Mouse (Mus musculus) cerebellum, adult 11 months (tissue): ENCODE results near the gene Chd5.

Experiments
- DNase-seq: peaks from one replicate; pipeline ENCODE4 v3.0.0; 2022

Gene Chd5

GRCm38 (mm10) chr4:152338419-152339292 lies at the start of gene Chd5:
Gene Chd5 (plus strand): TSS chr4:152338651.
- DNase-seq: peak; percentile 57

- no peak for DNase-seq
Measured at GRCm38 (mm10) chr4:152290385-152290784, 48.1 kb upstream of the Chd5 start.

- no peak for DNase-seq
Measured at GRCm38 (mm10) chr4:152290991-152291390, 47.5 kb upstream of the Chd5 start.

GRCm38 (mm10) chr4:152291562-152291961 lies 46.9 kb upstream of the Chd5 start, which contains the start of gene Hes3:
Gene Hes3 (minus strand): TSS chr4:152291662.
- DNase-seq: no peak

GRCm38 (mm10) chr4:152292102-152292765 lies 46.2 kb upstream of the Chd5 start:
- no peak for DNase-seq

GRCm38 (mm10) chr4:152294188-152294929 lies 44.1 kb upstream of the Chd5 start:
- DNase-seq: no peak

- DNase-seq: no peak
Measured at GRCm38 (mm10) chr4:152295916-152296315, 42.5 kb upstream of the Chd5 start.

- no peak for DNase-seq
Measured at GRCm38 (mm10) chr4:152296371-152296770, 42.1 kb upstream of the Chd5 start.

GRCm38 (mm10) chr4:152296874-152297861 lies 41.3 kb upstream of the Chd5 start, which contains the start of gene Icmt:
Gene Icmt (plus strand): TSS chr4:152297227.
- peak; percentile 99 for DNase-seq

GRCm38 (mm10) chr4:152298836-152299235 lies 39.6 kb upstream of the Chd5 start:
- DNase-seq: no peak

- DNase-seq: no peak
Measured at GRCm38 (mm10) chr4:152300375-152300774, 38.1 kb upstream of the Chd5 start.

GRCm38 (mm10) chr4:152302012-152302411 lies 36.4 kb upstream of the Chd5 start:
- no peak for DNase-seq

- no peak for DNase-seq
Measured at GRCm38 (mm10) chr4:152303172-152303571, 35.3 kb upstream of the Chd5 start.

- DNase-seq: no peak
Measured at GRCm38 (mm10) chr4:152304685-152305084, 33.8 kb upstream of the Chd5 start.

GRCm38 (mm10) chr4:152305991-152306390 lies 32.5 kb upstream of the Chd5 start:
- DNase-seq: no peak

GRCm38 (mm10) chr4:152307542-152307941 lies 30.9 kb upstream of the Chd5 start:
- no peak for DNase-seq

GRCm38 (mm10) chr4:152312186-152312585 lies 26.3 kb upstream of the Chd5 start:
- DNase-seq: no peak

GRCm38 (mm10) chr4:152313211-152313632 lies 25.2 kb upstream of the Chd5 start:
- DNase-seq: no peak

- no peak for DNase-seq
Measured at GRCm38 (mm10) chr4:152313934-152314333, 24.5 kb upstream of the Chd5 start.

- DNase-seq: no peak
Measured at GRCm38 (mm10) chr4:152315498-152316213, 22.8 kb upstream of the Chd5 start.

- DNase-seq: no peak
Measured at GRCm38 (mm10) chr4:152317631-152318033, 20.8 kb upstream of the Chd5 start.
